Mouse (Mus musculus): ENCODE measurements around the gene Ankle1. TPM values are rescaled to one million over a fixed set of nuclear protein-coding genes. Genes with fewer than 3 reads are reported as not detected.

Ankle1 gene
- 14.4 and 20.8 TPM in 2 replicates for polyA plus RNA-seq (2014; fragmentation: Nextera tagmentation; extraction: Ambion mirVana)

DNA sequence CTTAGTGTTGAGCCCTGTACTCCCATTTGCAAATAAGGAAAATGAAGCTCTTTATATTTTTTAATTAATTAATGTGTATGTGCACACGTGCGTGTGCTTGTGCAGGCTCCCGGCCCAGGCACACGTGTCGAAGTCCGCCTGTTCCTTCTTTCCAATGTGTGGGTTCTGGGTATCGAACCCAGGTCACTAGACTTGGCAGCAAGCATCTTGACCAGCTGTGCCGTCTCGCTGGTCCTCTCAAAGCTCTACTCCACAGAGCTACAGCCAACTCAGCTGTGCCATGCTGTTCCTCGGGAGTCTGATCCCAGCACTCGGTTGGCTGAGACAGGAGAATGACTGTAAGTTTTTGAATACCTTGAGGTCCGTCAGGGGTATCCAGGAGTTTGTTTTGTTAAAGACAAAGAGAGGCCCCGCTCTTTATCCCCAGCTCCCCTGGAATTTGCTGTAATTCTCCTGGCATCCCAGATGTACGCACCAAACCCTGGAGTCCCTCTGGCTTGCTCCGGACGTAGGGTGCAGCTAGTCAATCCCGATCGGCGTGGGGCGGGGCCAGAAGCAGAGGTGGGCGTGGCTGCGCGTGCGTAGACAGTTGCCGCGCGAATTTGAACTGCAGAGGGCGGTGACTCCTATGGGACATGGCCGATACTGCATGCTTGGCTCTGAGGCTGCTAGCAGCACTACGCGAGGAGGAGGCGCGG, at the start of gene Ankle1:
Gene Ankle1 (plus strand): TSS at position 610 of the 698 bp plus-strand sequence.
- DNase-seq (ENCODE audit: low spot score) (peak; percentile 98), ATAC-seq (ENCODE audit: low FRiP score) (peak; percentile 89)
- no peaks in the 10 kb centered on the region for H3K27me3 ChIP-seq (ENCODE audit: control insufficient read depth, insufficient read depth, low read length)
- H3K36me3 ChIP-seq (ENCODE audit: control insufficient read depth, insufficient read depth, low read length), result 0 out of 2 replicates have a peak, but pooled peaks cover 3% of the 10 kb centered on the region
- peak within 1 kb of the TSS; percentile 64 for H3K4me3 ChIP-seq (ENCODE audit: low read depth, low read length)
- WGBS, result 17% methylated on average over 33 of the region's 33 CpGs
- H3K4me1 ChIP-seq (replicated peaks; ENCODE audit: control insufficient read depth, insufficient read depth, low read length), result 0 out of 2 replicates have a peak, but pooled peaks cover 7% of the 10 kb centered on the region
- no peak within 1 kb of the TSS for H3K27ac ChIP-seq (ENCODE audit: low read depth, low read length)
- no peaks in the 10 kb centered on the region for H3K9me3 ChIP-seq (ENCODE audit: control insufficient read depth, low read length)
- H3K4me2 ChIP-seq (replicated peaks; ENCODE audit: low read depth, low read length), result peak within 1 kb of the TSS; percentile 86
- H3K9ac ChIP-seq (ENCODE audit: low read depth, low read length), result peak within 1 kb of the TSS; percentile 79

DNA sequence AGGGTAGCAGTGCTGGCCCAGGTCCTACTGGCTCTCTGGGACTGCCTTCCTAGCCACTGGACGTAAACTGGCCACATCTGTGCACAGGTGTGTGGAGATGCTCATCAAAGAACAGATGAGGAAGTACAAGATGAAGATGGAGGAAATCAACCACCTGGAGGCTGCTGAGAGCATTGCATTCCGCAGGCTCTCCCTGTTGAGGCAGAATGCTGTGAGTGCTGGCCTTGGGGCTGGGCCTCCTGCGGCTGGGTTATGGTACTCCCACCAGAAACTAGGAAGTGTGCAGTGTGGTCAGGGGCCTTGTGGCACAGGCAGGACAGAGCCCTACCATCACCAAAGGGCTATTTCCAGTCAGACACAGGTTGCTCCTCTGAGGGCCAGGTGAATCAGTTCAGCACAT, 47.8 kb upstream of the Ankle1 start:
- Histone ChIP-seq H3K4me2 (replicated peaks; ENCODE audit: low read depth, low read length) (no peak overlapping the region), H3K27me3 (ENCODE audit: control insufficient read depth, insufficient read depth, low read length) (no peaks in the 10 kb centered on the region), H3K9me3 (ENCODE audit: control insufficient read depth, low read length) (no peaks in the 10 kb centered on the region), H3K27ac (ENCODE audit: low read depth, low read length) (no peak overlapping the region), H3K4me1 (replicated peaks; ENCODE audit: control insufficient read depth, insufficient read depth, low read length) (no peaks in the 10 kb centered on the region), H3K36me3 (ENCODE audit: control insufficient read depth, insufficient read depth, low read length) (0 out of 2 replicates have a peak, but pooled peaks cover 6% of the 10 kb centered on the region), H3K9ac (ENCODE audit: low read depth, low read length) (no peak overlapping the region), H3K4me3 (ENCODE audit: low read depth, low read length) (no peak overlapping the region)
- WGBS, result 89% methylated on average over 3 of the region's 3 CpGs
- DNase-seq (ENCODE audit: low spot score) (no peak), ATAC-seq (ENCODE audit: low FRiP score) (no peak)

DNA sequence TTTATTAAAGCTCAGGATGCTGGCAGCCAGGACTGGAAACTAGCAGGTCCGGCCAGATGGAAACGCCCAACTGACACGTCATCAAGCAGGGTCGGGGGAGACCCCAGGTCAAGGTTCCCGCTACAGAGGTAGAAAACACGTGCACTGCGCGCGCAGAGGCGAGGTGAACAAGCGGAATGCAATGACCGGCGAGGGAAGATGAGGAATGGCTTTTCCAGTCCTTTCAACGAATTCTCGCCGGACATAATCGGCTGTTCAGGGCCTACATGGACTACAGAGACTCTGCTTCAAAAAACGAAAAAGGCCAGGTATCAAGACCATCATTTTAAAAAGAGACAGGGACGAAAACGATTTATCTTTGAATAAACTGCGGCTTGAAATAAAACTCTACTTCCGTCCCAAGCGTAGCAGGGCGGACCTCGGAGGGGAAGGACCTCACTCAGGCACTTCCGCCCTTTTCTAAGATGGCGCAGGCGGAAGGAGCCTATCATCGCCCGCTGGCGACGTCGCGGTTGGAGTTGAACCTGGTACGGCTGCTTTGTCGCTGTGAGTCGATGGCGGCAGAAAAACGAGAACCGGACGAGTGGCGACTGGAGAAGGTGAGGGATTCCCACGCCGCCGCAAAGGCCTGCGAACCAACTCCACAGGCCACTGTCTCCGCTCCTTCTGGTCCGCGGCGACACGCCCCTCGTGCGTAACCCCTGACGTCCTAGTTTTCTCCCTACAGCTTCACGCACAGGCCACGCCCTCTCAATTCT, 38.9 kb upstream of the Ankle1 start, which contains the start of gene Use1:
Gene Use1 (plus strand): TSS at position 78 of the 758 bp plus-strand sequence.
- WGBS, result under 1% methylated on average over 56 of the region's 56 CpGs
- Histone ChIP-seq H3K27me3 (ENCODE audit: control insufficient read depth, insufficient read depth, low read length) (no peaks in the 10 kb centered on the region), H3K4me2 (replicated peaks; ENCODE audit: low read depth, low read length) (peak within 1 kb of the TSS; percentile 66), H3K4me3 (ENCODE audit: low read depth, low read length) (peak within 1 kb of the TSS; percentile 47), H3K27ac (ENCODE audit: low read depth, low read length) (peak within 1 kb of the TSS; percentile 48), H3K9ac (ENCODE audit: low read depth, low read length) (peak within 1 kb of the TSS; percentile 19), H3K36me3 (ENCODE audit: control insufficient read depth, insufficient read depth, low read length) (no peaks in the 10 kb centered on the region), H3K4me1 (replicated peaks; ENCODE audit: control insufficient read depth, insufficient read depth, low read length) (peaks cover 4% of the 10 kb centered on the region), H3K9me3 (ENCODE audit: control insufficient read depth, low read length) (no peaks in the 10 kb centered on the region)
- ATAC-seq (ENCODE audit: low FRiP score), result peak; percentile 81
- DNase-seq (ENCODE audit: low spot score), result peak; percentile 92

DNA sequence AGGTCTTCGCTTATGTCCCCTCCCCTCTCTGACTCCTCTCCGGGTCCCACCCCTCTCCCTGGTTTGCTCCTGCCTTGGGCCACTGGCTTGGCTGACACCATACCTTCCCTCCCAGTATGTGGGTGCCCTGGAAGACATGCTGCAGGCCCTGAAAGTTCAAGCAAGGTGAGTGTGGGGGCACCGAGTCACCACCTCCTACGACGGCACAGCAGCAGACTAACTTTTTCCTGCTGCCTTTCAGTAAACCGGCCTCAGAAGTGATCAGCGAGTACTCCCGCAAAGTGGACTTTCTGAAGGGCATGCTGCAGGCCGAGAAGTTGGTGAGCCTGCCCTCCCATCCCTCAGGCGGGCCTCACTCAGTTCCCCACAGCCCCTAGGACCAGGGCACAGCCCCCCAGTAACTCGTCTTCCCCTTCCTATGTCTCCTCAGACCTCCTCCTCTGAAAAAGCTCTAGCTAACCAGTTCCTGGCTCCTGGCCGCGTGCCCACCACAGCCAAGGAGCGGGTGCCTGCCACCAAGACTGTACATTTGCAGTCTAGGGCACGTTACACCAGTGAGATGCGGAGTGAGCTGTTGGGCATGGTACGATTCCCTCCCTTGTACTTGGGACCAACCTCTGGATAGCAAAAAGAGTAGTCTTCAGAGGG, 38.2 kb upstream of the Ankle1 start:
- Histone ChIP-seq H3K27ac (ENCODE audit: low read depth, low read length) (peak overlapping the region; percentile 48; the same call in 1 of the 2 replicates), H3K4me1 (replicated peaks; ENCODE audit: control insufficient read depth, insufficient read depth, low read length) (peaks cover 4% of the 10 kb centered on the region), H3K9me3 (ENCODE audit: control insufficient read depth, low read length) (no peaks in the 10 kb centered on the region), H3K36me3 (ENCODE audit: control insufficient read depth, insufficient read depth, low read length) (no peaks in the 10 kb centered on the region), H3K4me2 (replicated peaks; ENCODE audit: low read depth, low read length) (peak overlapping the region; percentile 66), H3K27me3 (ENCODE audit: control insufficient read depth, insufficient read depth, low read length) (no peaks in the 10 kb centered on the region), H3K4me3 (ENCODE audit: low read depth, low read length) (peak overlapping the region; percentile 47), H3K9ac (ENCODE audit: low read depth, low read length) (peak overlapping the region; percentile 19)
- DNase-seq (ENCODE audit: low spot score), result no peak
- no peak for ATAC-seq (ENCODE audit: low FRiP score)
- WGBS, result 56% methylated on average over 17 of the region's 17 CpGs

DNA sequence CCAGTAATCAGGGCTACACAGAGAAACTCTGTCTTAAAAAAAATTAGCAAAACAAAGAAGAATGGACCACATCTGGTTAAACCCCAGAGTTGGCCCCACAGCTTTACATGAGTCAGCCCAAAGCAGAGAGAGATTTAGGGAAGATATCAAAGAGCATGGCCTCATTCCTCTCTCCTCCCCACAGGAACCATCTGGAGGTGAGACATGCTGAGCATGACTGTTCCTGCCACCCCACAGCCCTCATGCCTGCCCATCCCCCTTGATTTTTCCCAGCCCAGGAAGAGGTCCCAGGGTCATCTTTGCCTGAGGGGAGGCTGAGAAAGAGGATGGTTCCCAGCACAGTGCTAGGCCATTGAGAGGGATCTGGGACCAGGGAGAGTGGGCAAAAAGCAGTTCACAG, 37.4 kb upstream of the Ankle1 start:
- no peak for DNase-seq (ENCODE audit: low spot score)
- no peak overlapping the region for H3K9ac ChIP-seq (ENCODE audit: low read depth, low read length)
- no peaks in the 10 kb centered on the region for H3K9me3 ChIP-seq (ENCODE audit: control insufficient read depth, low read length)
- H3K4me1 ChIP-seq (replicated peaks; ENCODE audit: control insufficient read depth, insufficient read depth, low read length), result peaks cover 4% of the 10 kb centered on the region
- no peak for ATAC-seq (ENCODE audit: low FRiP score)
- no peaks in the 10 kb centered on the region for H3K36me3 ChIP-seq (ENCODE audit: control insufficient read depth, insufficient read depth, low read length)
- H3K4me2 ChIP-seq (replicated peaks; ENCODE audit: low read depth, low read length), result no peak overlapping the region
- no peak overlapping the region for H3K4me3 ChIP-seq (ENCODE audit: low read depth, low read length)
- H3K27ac ChIP-seq (ENCODE audit: low read depth, low read length), result no peak overlapping the region
- no peaks in the 10 kb centered on the region for H3K27me3 ChIP-seq (ENCODE audit: control insufficient read depth, insufficient read depth, low read length)

DNA sequence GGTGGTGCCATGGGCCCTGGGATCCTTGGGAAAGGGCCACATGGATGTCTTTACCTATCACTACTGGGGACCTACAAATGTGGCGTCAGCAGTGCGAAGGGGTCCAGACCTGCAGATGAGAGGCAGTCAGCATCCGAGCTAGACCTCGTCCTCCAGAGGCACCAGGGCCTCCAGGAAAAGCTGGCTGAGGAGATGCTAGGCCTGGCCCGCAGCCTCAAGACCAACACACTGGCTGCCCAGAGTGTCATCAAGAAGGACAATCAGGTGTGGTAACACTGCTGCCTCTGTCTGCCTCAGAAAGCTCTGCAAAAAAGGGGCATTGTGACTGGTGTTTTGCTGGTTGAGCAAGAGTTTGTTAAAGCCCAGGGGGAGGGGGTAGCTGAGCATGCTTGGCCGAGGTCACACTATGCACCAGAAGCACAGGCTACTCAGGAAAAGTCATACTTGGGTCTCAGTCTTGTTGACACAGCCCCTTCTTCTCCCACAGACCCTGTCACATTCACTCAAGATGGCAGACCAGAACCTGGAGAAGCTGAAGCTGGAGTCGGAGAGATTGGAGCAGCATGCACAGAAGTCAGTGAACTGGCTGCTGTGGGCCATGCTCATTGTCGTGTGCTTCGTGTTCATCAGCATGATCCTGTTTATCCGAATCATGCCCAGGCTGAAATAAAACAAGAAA, 36.6 kb upstream of the Ankle1 start:
- no peak overlapping the region for H3K4me2 ChIP-seq (replicated peaks; ENCODE audit: low read depth, low read length)
- ATAC-seq (ENCODE audit: low FRiP score) (no peak), DNase-seq (ENCODE audit: low spot score) (no peak)
- WGBS, result 92% methylated on average over 10 of the region's 10 CpGs
- no peaks in the 10 kb centered on the region for H3K9me3 ChIP-seq (ENCODE audit: control insufficient read depth, low read length)
- H3K9ac ChIP-seq (ENCODE audit: low read depth, low read length), result no peak overlapping the region
- peak overlapping the region; percentile 1; the same call in 1 of the 2 replicates for H3K4me3 ChIP-seq (ENCODE audit: low read depth, low read length)
- H3K27me3 ChIP-seq (ENCODE audit: control insufficient read depth, insufficient read depth, low read length), result no peaks in the 10 kb centered on the region
- H3K27ac ChIP-seq (ENCODE audit: low read depth, low read length), result no peak overlapping the region
- peaks cover 4% of the 10 kb centered on the region for H3K4me1 ChIP-seq (replicated peaks; ENCODE audit: control insufficient read depth, insufficient read depth, low read length)
- no peaks in the 10 kb centered on the region for H3K36me3 ChIP-seq (ENCODE audit: control insufficient read depth, insufficient read depth, low read length)

DNA sequence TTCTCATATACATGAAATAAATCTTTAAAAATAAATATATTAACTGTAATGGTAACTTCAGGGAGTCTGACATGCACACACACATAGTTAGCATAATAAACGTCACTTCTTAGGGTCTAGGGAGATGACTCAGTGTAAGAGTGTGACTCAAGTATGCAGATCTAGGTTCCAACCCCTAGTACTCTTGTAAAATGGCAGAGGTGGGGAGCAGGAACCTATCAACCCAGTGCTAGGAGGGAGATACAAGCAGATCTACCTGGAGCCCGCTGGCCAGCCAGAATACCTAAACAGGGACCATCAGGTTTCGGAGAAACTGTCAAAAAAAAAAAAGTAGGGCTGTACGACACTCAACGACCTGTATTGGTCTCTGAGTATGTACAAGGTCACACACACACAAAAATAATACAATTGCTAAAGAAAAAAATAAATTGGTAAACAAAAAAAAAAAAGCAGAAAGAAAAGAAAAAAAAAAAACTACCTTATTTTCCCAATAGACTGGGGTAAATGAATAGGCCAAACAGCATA, 35.0 kb upstream of the Ankle1 start:
- peak overlapping the region; percentile 65; the same call in 1 of the 2 replicates for H3K27ac ChIP-seq (ENCODE audit: low read depth, low read length)
- peak overlapping the region; percentile 39 for H3K4me2 ChIP-seq (replicated peaks; ENCODE audit: low read depth, low read length)
- ATAC-seq (ENCODE audit: low FRiP score) (no peak), DNase-seq (ENCODE audit: low spot score) (no peak)
- H3K9me3 ChIP-seq (ENCODE audit: control insufficient read depth, low read length), result no peaks in the 10 kb centered on the region
- peak overlapping the region; percentile 57; the same call in 1 of the 2 replicates for H3K9ac ChIP-seq (ENCODE audit: low read depth, low read length)
- 0 out of 2 replicates have a peak, but pooled peaks cover 4% of the 10 kb centered on the region for H3K36me3 ChIP-seq (ENCODE audit: control insufficient read depth, insufficient read depth, low read length)
- WGBS, result 28% methylated on average over 5 of the region's 5 CpGs
- H3K27me3 ChIP-seq (ENCODE audit: control insufficient read depth, insufficient read depth, low read length), result no peaks in the 10 kb centered on the region
- H3K4me1 ChIP-seq (replicated peaks; ENCODE audit: control insufficient read depth, insufficient read depth, low read length), result peaks cover 9% of the 10 kb centered on the region
- H3K4me3 ChIP-seq (ENCODE audit: low read depth, low read length), result peak overlapping the region; percentile 69
